Mouse (Mus musculus) MEL (cell line): ENCODE data around the gene Nudt10.
"Not testable (repeated sequence)": the region's sequence is repeated elsewhere in the genome, so short reads cannot be mapped to it uniquely, and the experiment has no call there.

Experiments
- CTCF ChIP-seq, 3 experiments: IDR thresholded peaks in 2 of 3; conservative IDR thresholded peaks in 1 of 3; 2 replicates each; pipeline ENCODE4 v1.5.1; 2011 to 2012; ENCODE audit warnings: low read length in 3 of 3, low read depth in 2 of 3, mild to moderate bottlenecking in 2 of 3, improper control_type of control experiment in 1 of 3, inconsistent platforms in 1 of 3, mixed read lengths in 1 of 3, moderate library complexity in 1 of 3; ENCODE audit not compliant: control insufficient read depth in 1 of 3, insufficient read depth in 1 of 3, poor library complexity in 1 of 3, severe bottlenecking in 1 of 3
- EP300 ChIP-seq, 2 experiments: IDR thresholded peaks; 2 replicates each; pipeline ENCODE4 v1.6.1; 2011; ENCODE audit warnings: improper control_type of control experiment in 2 of 2, low read length in 2 of 2, low read depth in 1 of 2, mild to moderate bottlenecking in 1 of 2
- NRF1 ChIP-seq: IDR thresholded peaks from 2 replicates; pipeline ENCODE4 v1.6.1; 2014; ENCODE audit warnings: low read depth, mild to moderate bottlenecking, inconsistent platforms, low read length, improper control_type of control experiment, moderate library complexity; ENCODE audit not compliant: poor library complexity, insufficient read depth, severe bottlenecking
- POLR2A ChIP-seq, 2 experiments: IDR thresholded peaks; 2 replicates each; pipeline ENCODE4 v1.6.1; 2011 to 2012; ENCODE audit warnings: low read length in 2 of 2, mild to moderate bottlenecking in 2 of 2, control low read depth in 1 of 2, improper control_type of control experiment in 1 of 2, low read depth in 1 of 2, moderate library complexity in 1 of 2; ENCODE audit not compliant: control insufficient read depth in 1 of 2, insufficient read depth in 1 of 2, poor library complexity in 1 of 2
- TAL1 ChIP-seq: IDR thresholded peaks from 2 replicates; pipeline ENCODE4 v1.6.1; 2012; ENCODE audit warnings: mild to moderate bottlenecking, inconsistent platforms, low read length, moderate library complexity, mixed read lengths
- USF2 ChIP-seq, 2 experiments: IDR thresholded peaks; 2 replicates each; pipeline ENCODE4 v1.6.1; 2011 to 2012; ENCODE audit warnings: improper control_type of control experiment in 2 of 2, low read length in 2 of 2, borderline replicate concordance in 1 of 2, inconsistent platforms in 1 of 2, low read depth in 1 of 2, mild to moderate bottlenecking in 1 of 2; ENCODE audit not compliant: insufficient read depth in 1 of 2

- not testable (repeated sequence) for TF ChIP-seq EP300 (IDR thresholded peaks at IDR 0.05; ENCODE audit: low read depth in 1 of 2, low read length in 2 of 2); CTCF (IDR thresholded peaks at IDR 0.05 in 2 of 3, conservative IDR thresholded peaks at IDR 0.05 in 1 of 3; ENCODE audit: control insufficient read depth in 1 of 3, insufficient read depth in 1 of 3, low read depth in 2 of 3, low read length in 3 of 3, poor library complexity in 1 of 3, severe bottlenecking in 1 of 3); POLR2A (IDR thresholded peaks at IDR 0.05; ENCODE audit: control insufficient read depth in 1 of 2, insufficient read depth in 1 of 2, low read depth in 1 of 2, low read length in 2 of 2, poor library complexity in 1 of 2); TAL1; USF2 (IDR thresholded peaks at IDR 0.05; ENCODE audit: borderline replicate concordance in 1 of 2, insufficient read depth in 1 of 2, low read depth in 1 of 2, low read length in 2 of 2); NRF1
Measured at GRCm38 (mm10) chrX:6172823-6173640, at the start of gene Nudt10.
